Mouse (Mus musculus) CH12.LX (cell line): Measurements from ENCODE around the gene Serpinh1. TPM values are rescaled to one million over a fixed set of nuclear protein-coding genes. Genes with fewer than 3 reads are reported as not detected.

Source experiments
- DNase-seq: peaks from one replicate; pipeline ENCODE4 v3.0.0-alpha.2; 2013; ENCODE audit errors: extremely low read depth
- H3K27ac ChIP-seq: 2 replicates; pipeline ENCODE4 v1.5.1; 2012; ENCODE audit warnings: low read depth, mild to moderate bottlenecking, control low read depth, moderate library complexity; ENCODE audit not compliant: insufficient read depth
- H3K27me3 ChIP-seq: replicated peaks from 2 replicates; pipeline ENCODE3; 2012; ENCODE audit warnings: inconsistent platforms
- H3K36me3 ChIP-seq, 2 experiments: replicated peaks in 1 of 2; 2 replicates each; pipeline versions ENCODE3 to v1.6.1; 2012; ENCODE audit warnings: inconsistent platforms in 1 of 2, low read length in 1 of 2, mild to moderate bottlenecking in 1 of 2, mixed read lengths in 1 of 2, moderate library complexity in 1 of 2; ENCODE audit not compliant: control insufficient read depth in 1 of 2, insufficient read depth in 1 of 2
- H3K4me1 ChIP-seq, 2 experiments: 2 replicates each; pipeline ENCODE4 v1.6.1; 2012; ENCODE audit warnings: inconsistent platforms in 1 of 2, moderate library complexity in 1 of 2; ENCODE audit not compliant: insufficient read depth in 2 of 2, control insufficient read depth in 1 of 2
- H3K4me2 ChIP-seq: 2 replicates; pipeline ENCODE4 v1.6.1; 2012; ENCODE audit warnings: low read depth, mild to moderate bottlenecking, control low read depth; ENCODE audit not compliant: poor library complexity, insufficient read depth, severe bottlenecking
- H3K4me3 ChIP-seq, 3 experiments: fragments of 150-350 bp in 1 of 3; sonication (generic) in 1 of 3; replicated peaks in 1 of 3; 2 replicates each; pipeline versions ENCODE3 to v1.5.1; 2011 to 2012; ENCODE audit warnings: low read depth in 2 of 3, low read length in 2 of 3, mild to moderate bottlenecking in 2 of 3, moderate library complexity in 2 of 3, control low read depth in 1 of 3, improper control_type of control experiment in 1 of 3, inconsistent platforms in 1 of 3, mixed read lengths in 1 of 3; ENCODE audit not compliant: poor library complexity in 1 of 3
- H3K79me2 ChIP-seq: replicated peaks from 2 replicates; pipeline ENCODE4 v1.6.1; 2012; ENCODE audit warnings: mild to moderate bottlenecking, moderate library complexity; ENCODE audit not compliant: control insufficient read depth, poor library complexity, insufficient read depth, severe bottlenecking; ENCODE audit errors: extremely low read depth
- H3K9ac ChIP-seq: 2 replicates; pipeline ENCODE4 v1.6.1; 2012; ENCODE audit warnings: low read depth, mild to moderate bottlenecking, control low read depth, moderate library complexity; ENCODE audit not compliant: insufficient read depth
- H3K9me3 ChIP-seq: replicated peaks from 2 replicates; pipeline ENCODE3; 2012; ENCODE audit warnings: low read length, inconsistent platforms, mixed read lengths
- BHLHE40 ChIP-seq: IDR thresholded peaks from 2 replicates; pipeline ENCODE4 v1.6.1; 2011; ENCODE audit warnings: mild to moderate bottlenecking, low read depth, low read length, improper control_type of control experiment
- CHD1 ChIP-seq: IDR thresholded peaks from 2 replicates; pipeline ENCODE4 v1.6.1; 2012; ENCODE audit warnings: low read depth, low read length, improper control_type of control experiment, inconsistent platforms
- CHD2 ChIP-seq: IDR thresholded peaks from 2 replicates; pipeline ENCODE4 v1.6.1; 2011; ENCODE audit warnings: low read length, improper control_type of control experiment
- CTCF ChIP-seq, 2 experiments: IDR thresholded peaks in 1 of 2; conservative IDR thresholded peaks in 1 of 2; 2 replicates each; pipeline ENCODE4 v1.5.1; 2011 to 2012; ENCODE audit warnings: low read depth in 2 of 2, low read length in 2 of 2, improper control_type of control experiment in 1 of 2, inconsistent platforms in 1 of 2, mild to moderate bottlenecking in 1 of 2, moderate library complexity in 1 of 2
- GABPA ChIP-seq: IDR thresholded peaks from 2 replicates; pipeline ENCODE4 v1.6.1; 2012; ENCODE audit warnings: low read depth, low read length, improper control_type of control experiment, inconsistent platforms; ENCODE audit not compliant: insufficient replicate concordance
- HCFC1 ChIP-seq: IDR thresholded peaks from 2 replicates; pipeline ENCODE4 v1.6.1; 2012; ENCODE audit warnings: low read depth, mild to moderate bottlenecking, inconsistent platforms, low read length, improper control_type of control experiment
- JUN ChIP-seq: IDR thresholded peaks from 2 replicates; pipeline ENCODE4 v1.6.1; 2011; ENCODE audit warnings: low read depth, mild to moderate bottlenecking, low read length, improper control_type of control experiment, moderate library complexity; ENCODE audit not compliant: insufficient read depth
- KAT2A ChIP-seq: IDR thresholded peaks from 2 replicates; pipeline ENCODE4 v1.6.1; 2012; ENCODE audit warnings: low read length, improper control_type of control experiment, inconsistent platforms; ENCODE audit not compliant: insufficient replicate concordance
- MAFK ChIP-seq: IDR thresholded peaks from 2 replicates; pipeline ENCODE4 v1.6.1; 2011; ENCODE audit warnings: low read length, improper control_type of control experiment; ENCODE audit not compliant: insufficient replicate concordance
- MAX ChIP-seq: IDR thresholded peaks from 2 replicates; pipeline ENCODE4 v1.6.1; 2011; ENCODE audit warnings: low read length, improper control_type of control experiment
- MAZ ChIP-seq: IDR thresholded peaks from 2 replicates; pipeline ENCODE4 v1.6.1; 2012; ENCODE audit warnings: low read depth, mild to moderate bottlenecking, inconsistent platforms, low read length, improper control_type of control experiment, moderate library complexity
- MYC ChIP-seq: IDR thresholded peaks from 2 replicates; pipeline ENCODE4 v1.6.1; 2011; ENCODE audit warnings: low read depth, mild to moderate bottlenecking, improper control_type of control experiment, low read length
- POLR2A ChIP-seq: IDR thresholded peaks from 2 replicates; pipeline ENCODE4 v1.6.1; 2011; ENCODE audit warnings: low read depth, mild to moderate bottlenecking, improper control_type of control experiment, low read length
- SIN3A ChIP-seq: IDR thresholded peaks from 2 replicates; pipeline ENCODE4 v1.6.1; 2012; ENCODE audit warnings: low read length, improper control_type of control experiment, inconsistent platforms
- TCF12 ChIP-seq: IDR thresholded peaks from 2 replicates; pipeline ENCODE4 v1.6.1; 2014; ENCODE audit warnings: low read depth, mild to moderate bottlenecking, inconsistent platforms, low read length, improper control_type of control experiment
- UBTF ChIP-seq: IDR thresholded peaks from 2 replicates; pipeline ENCODE4 v1.6.1; 2012; ENCODE audit warnings: low read depth, mild to moderate bottlenecking, inconsistent platforms, low read length, improper control_type of control experiment, moderate library complexity
- ZNF384 ChIP-seq: IDR thresholded peaks from 2 replicates; pipeline ENCODE4 v1.6.1; 2012; ENCODE audit warnings: low read depth, low read length, improper control_type of control experiment, inconsistent platforms
- dilution Hi-C: fragments of 300-500 bp; cut with MboI; formaldehyde crosslinking; loops from 2 replicates; pipeline ENCODE4 v1.14.3; 2020; ENCODE audit warnings: low sequenced_read_pairs; ENCODE audit not compliant: extremely low pct_unique_long_range_greater_than_20kb, extremely low pct_ligation_motif_present
- in situ Hi-C: fragments of 300-500 bp; cut with MboI; formaldehyde crosslinking; loops from 3 replicates; pipeline ENCODE4 v1.14.3; 2019; ENCODE audit warnings: low sequenced_read_pairs, low pct_ligation_motif_present, low pct_unique_long_range_greater_than_20kb, mixed read lengths
- polyA plus RNA-seq: library from polyadenylated mRNA; unstranded; fragments of >175 nt; gene quantifications from 2 replicates; pipeline ENCODE4 v1.2.1, GENCODE M21; 2012; ENCODE audit warnings: low read depth; ENCODE audit not compliant: insufficient read length
- total RNA-seq, 2 experiments: library from RNA; depleted of rRNA; stranded (reverse); fragments of 300-350 nt in 1 of 2; fragments of >200 nt in 1 of 2; gene quantifications; 2 replicates each; pipeline ENCODE4 v1.2.3; 2012 to 2014

The Serpinh1 gene
- total and polyA plus RNA-seq, 3 experiments = not detected

GRCm38 (mm10) chr7:99347268-99347667 is 5.8 kb downstream of the Serpinh1 start:
- Histone ChIP-seq H3K36me3 (no peaks in the 10 kb centered on the region), H3K79me2 (no peaks in the 10 kb centered on the region), H3K4me1 (peaks cover 14 to 16% of the 10 kb centered on the region in 2 experiments), H3K9ac (no peak overlapping the region), H3K9me3 (no peaks in the 10 kb centered on the region), H3K27ac (no peak overlapping the region), H3K27me3 (peaks cover 2% of the 10 kb centered on the region), H3K4me3 (no peak overlapping the region), H3K4me2 (no peak overlapping the region)
- TF ChIP-seq KAT2A = no peak
- TF ChIP-seq CHD1 = no peak
- TF ChIP-seq ZNF384 = no peak
- no peak for TF ChIP-seq POLR2A
- no peak for TF ChIP-seq UBTF
- no peak for TF ChIP-seq BHLHE40
- TF ChIP-seq SIN3A = no peak
- no peak for TF ChIP-seq MYC
- TF ChIP-seq GABPA = no peak
- dilution Hi-C loops = no loop called here
- in situ Hi-C loops = no loop called here
- no peak for DNase-seq

- in situ Hi-C loops = no loop called here
- Histone ChIP-seq H3K4me2 (no peak overlapping the region), H3K27ac (no peak overlapping the region), H3K9ac (no peak overlapping the region), H3K9me3 (no peaks in the 10 kb centered on the region), H3K36me3 (no peaks in the 10 kb centered on the region), H3K4me3 (no peak overlapping the region), H3K27me3 (peaks cover 5% of the 10 kb centered on the region), H3K4me1 (peaks cover 10 to 14% of the 10 kb centered on the region in 2 experiments), H3K79me2 (no peaks in the 10 kb centered on the region)
- no peak for TF ChIP-seq JUN
- no peak for TF ChIP-seq MAZ
- no peak for TF ChIP-seq MYC
- no peak for TF ChIP-seq BHLHE40
- no peak for TF ChIP-seq KAT2A
- TF ChIP-seq GABPA = no peak
- no peak for TF ChIP-seq POLR2A
- TF ChIP-seq TCF12 = no peak
- TF ChIP-seq CHD2 = no peak
- TF ChIP-seq CHD1 = no peak
- no peak for TF ChIP-seq MAX
- TF ChIP-seq CTCF (conservative IDR thresholded peaks at IDR 0.05 in 1 of 2, IDR thresholded peaks at IDR 0.05 in 1 of 2; ENCODE audit: low read depth in 2 of 2, low read length in 2 of 2) = no peak
- no peak for TF ChIP-seq MAFK
- no peak for TF ChIP-seq HCFC1
- no peak for DNase-seq
- dilution Hi-C loops = no loop called here
Observed at GRCm38 (mm10) chr7:99343577-99343976, 9.5 kb downstream of the Serpinh1 start.
